Mouse (Mus musculus) gastrocnemius, postnatal 14 days (tissue): ENCODE data around the gene Olfr1247. TPM values are rescaled to one million over a fixed set of nuclear protein-coding genes. Genes with fewer than 3 reads are reported as not detected.
"Not testable (repeated sequence)": the region's sequence is repeated elsewhere in the genome, so short reads cannot be mapped to it uniquely, and the experiment has no call there.

Experiments used
- DNase-seq: peaks from one replicate; pipeline ENCODE4 v3.0.0; 2021; ENCODE audit warnings: mixed read lengths
- intact Hi-C: fragments of 180-260 bp; cut with DNase I; formaldehyde crosslinking; loops from one replicate; pipeline ENCODE4 v1.15.1; 2025; ENCODE audit warnings: low total_unique reads
- long read RNA-seq, 2 experiments: library from polyadenylated mRNA; stranded (forward); transcript quantifications; one replicate each; pipeline ENCODE4 v2.0.0; 2021
- total RNA-seq, 2 experiments: library from RNA; stranded (reverse); gene quantifications; 2 replicates each; pipeline ENCODE4 v1.2.3; 2021

The Olfr1247 gene
- not detected for total RNA-seq
- long read RNA-seq, experiment 1, result 0 reads
- long read RNA-seq, experiment 2, result 0 reads

DNA sequence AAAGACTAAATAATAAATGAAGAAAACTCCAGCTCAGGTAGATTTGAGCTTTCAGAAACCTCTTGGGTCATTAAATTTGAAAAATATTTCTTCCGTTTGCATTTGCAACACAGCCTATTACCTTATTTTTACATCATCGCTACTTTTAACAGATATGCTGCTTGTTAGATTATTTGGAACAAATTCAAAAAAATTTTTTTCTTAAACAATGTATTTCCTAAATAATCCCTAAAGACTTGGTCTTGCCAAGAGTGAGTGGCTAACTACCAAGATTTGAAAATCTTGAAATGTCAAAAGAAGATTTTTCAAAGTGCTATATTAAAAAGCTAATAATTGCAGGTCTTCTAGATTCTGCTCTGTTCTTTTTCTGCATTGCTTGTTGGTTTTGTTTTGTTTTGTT lies at the start of gene Olfr1247:
Gene Olfr1247, minus strand, starts transcription at position 101 of the 400 bp plus-strand sequence.
- DNase-seq, result no peak
- intact Hi-C loops, result no loop called here

DNA sequence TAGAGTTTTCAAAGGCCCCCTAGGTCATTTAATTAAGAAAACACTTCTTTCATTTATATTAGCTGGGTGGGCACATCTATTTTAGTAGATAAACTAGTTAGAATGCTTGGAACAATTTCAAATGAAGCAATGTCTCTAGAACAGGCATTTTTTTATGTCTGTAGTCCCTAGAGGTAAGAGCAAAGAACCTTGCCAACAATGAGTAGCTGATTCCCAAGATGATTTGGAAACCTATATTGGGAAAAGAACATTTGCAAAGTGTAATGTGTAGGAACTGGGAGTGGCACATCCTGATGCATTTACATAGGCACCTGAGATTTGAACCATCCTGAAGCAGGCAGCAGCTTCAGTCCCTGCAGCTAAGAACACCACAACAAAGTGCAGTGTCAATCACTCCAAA lies 47.4 kb upstream of the Olfr1247 start, which contains the start of gene Olfr1250:
Gene Olfr1250, minus strand, starts transcription at position 101 of the 400 bp plus-strand sequence.
- DNase-seq, result no peak
- intact Hi-C loops, result no loop called here

DNA sequence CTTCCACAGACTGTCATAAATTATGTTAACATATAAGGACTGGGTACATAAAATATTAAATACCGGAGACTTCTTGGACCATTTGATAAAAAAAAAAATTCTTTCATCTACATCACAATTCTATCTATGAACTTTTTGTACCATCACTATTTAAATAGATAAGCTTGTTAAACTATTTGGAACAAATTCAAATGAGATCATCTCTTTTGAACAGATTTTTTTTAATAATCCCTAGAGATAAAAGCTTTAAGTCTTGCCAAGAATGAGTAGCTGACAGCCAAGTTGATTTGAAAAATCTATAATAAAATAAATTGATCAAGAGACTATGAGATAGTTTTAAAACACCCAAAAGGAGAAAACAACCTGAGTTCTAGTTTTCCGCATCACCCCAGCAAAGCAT lies 21.0 kb upstream of the Olfr1247 start, which contains the start of gene Olfr1249:
Gene Olfr1249, minus strand, starts transcription at position 101 of the 400 bp plus-strand sequence.
- intact Hi-C loops, result no loop called here

DNA sequence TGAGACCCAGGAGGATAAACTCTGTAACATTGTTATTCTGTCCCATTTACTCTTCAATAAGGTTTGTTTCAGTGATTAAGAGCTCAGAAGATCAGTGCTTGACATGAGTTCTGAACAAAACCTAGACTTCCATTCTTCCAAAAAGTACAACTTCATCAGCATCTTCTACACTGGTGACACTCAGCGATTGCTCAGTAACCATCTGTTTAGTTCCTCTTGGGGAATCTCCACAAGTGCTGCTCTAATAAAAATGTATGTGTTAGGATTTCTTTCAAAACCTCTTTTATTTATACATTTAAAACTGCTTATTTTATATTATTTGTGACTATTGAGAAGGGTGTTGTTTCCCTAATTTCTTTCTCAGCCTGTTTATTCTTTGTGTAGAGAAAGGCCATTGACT lies 4.2 kb upstream of the Olfr1247 start, which contains the start of gene Olfr1248:
Gene Olfr1248, minus strand, starts transcription at position 101 of the 400 bp plus-strand sequence.
- DNase-seq, intact Hi-C loops: not testable (repeated sequence)

More for the DNA sequence above, 21.0 kb upstream of the Olfr1247 start, which contains the start of gene Olfr1249:
- DNase-seq, result no peak

DNA sequence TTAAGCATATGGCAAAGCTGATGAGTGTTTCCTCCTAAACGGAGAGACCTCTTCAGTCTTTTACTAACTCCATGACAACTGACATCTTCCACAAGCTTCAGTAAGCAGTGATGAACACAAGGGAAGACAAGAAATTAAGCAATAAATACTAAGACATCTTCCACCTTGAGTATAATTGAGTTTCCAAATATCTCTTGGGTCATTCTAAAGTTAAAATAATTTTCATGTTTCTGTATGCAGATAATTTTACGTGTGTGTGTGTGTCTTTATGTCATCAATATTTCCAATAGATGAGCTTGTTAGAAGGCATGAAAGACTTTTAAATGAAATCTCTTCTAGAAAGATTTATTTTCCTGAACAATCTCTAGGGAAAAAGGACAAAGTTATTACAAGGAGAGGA lies 20.9 kb downstream of the Olfr1247 start, which contains the start of gene Olfr1246:
Gene Olfr1246, minus strand, starts transcription at position 101 of the 400 bp plus-strand sequence.
- intact Hi-C loops, result no loop called here
- DNase-seq, result no peak

DNA sequence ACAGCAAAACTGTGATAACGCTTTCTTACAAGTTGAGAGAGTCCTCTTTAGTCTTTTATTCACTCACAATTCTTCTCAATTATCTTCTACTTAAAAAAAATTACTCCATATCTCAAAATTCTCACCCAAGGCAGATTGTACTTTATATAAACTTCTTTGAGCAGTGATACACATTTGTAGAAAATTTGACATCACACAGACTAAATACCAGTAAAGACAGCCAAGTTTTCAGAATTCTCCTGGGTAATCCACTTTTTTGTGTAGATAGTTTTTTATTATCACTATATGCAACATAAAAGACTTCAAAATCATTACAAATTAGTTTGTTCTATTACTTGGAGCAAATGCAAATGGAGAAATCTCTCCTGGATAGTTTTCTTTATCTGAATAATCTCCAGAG lies 35.6 kb downstream of the Olfr1247 start, which contains the start of gene Olfr1245:
Gene Olfr1245, minus strand, starts transcription at position 101 of the 400 bp plus-strand sequence.
- intact Hi-C loops, result no loop called here
- no peak for DNase-seq

DNA sequence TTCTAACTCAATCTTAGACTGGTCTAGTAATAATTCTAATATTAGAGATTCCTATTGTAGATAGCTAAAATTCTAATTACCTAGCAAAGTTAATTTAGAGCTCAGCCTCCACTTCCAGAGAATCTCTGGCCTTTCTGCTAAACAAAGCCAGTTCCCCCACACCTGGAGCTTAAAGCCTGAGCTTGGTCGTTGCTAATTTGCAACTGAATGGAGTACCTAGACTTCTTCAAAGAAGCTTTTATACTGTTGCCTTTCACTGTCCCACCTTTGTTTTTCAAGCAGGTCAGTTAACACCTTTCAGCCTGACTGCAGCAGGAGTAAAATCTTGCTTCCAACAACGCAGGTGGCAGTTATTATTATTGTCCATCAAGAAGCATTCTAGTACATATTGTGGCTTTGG lies 51.2 kb downstream of the Olfr1247 start:
- DNase-seq, intact Hi-C loops: not testable (repeated sequence)

Other genes with a start within 250 kb of the Olfr1247 start
- gene Olfr1234, start 249.3 kb downstream of the Olfr1247 start, total RNA-seq, result not detected
- gene Olfr1238, start 204.5 kb downstream of the Olfr1247 start, total RNA-seq, result not detected
- gene Olfr1239, start 193.7 kb downstream of the Olfr1247 start, total RNA-seq, result not detected
- not detected for gene Olfr1240, start 171.1 kb downstream of the Olfr1247 start, total RNA-seq
- not detected for gene Olfr1241, start 127.0 kb downstream of the Olfr1247 start, total RNA-seq
- not detected for gene Olfr1242, start 115.8 kb downstream of the Olfr1247 start, total RNA-seq
- gene Olfr1243, start 82.6 kb downstream of the Olfr1247 start, total RNA-seq, result not detected
- not detected for gene Olfr1245, start 35.7 kb downstream of the Olfr1247 start, total RNA-seq
- not detected for gene Olfr1246, start 21.0 kb downstream of the Olfr1247 start, total RNA-seq
- gene Olfr1248, start 4.1 kb upstream of the Olfr1247 start, total RNA-seq, result not detected
- not detected for gene Olfr1249, start 20.9 kb upstream of the Olfr1247 start, total RNA-seq
- gene Olfr1250, start 47.3 kb upstream of the Olfr1247 start, total RNA-seq, result not detected
- not detected for gene Olfr1251, start 57.8 kb upstream of the Olfr1247 start, total RNA-seq
- not detected for gene Olfr1252, start 110.9 kb upstream of the Olfr1247 start, total RNA-seq
- gene Olfr1253, start 143.0 kb upstream of the Olfr1247 start, total RNA-seq, result not detected
- not detected for gene Olfr1254, start 179.5 kb upstream of the Olfr1247 start, total RNA-seq
- gene Olfr1255, start 197.9 kb upstream of the Olfr1247 start, total RNA-seq, result not detected
- not detected for gene Olfr1256, start 227.4 kb upstream of the Olfr1247 start, total RNA-seq
- not detected for gene Olfr48, start 234.1 kb upstream of the Olfr1247 start, total RNA-seq